Mouse (Mus musculus) cortical plate, adult 2 months (tissue): ENCODE data around the gene C1qtnf7.

ENCODE experiments used
- CTCF ChIP-seq: fragments of 200-500 bp; IDR thresholded peaks from 2 replicates; pipeline ENCODE4 v1.5.1; 2011; ENCODE audit warnings: mild to moderate bottlenecking, control low read depth, low read length; ENCODE audit not compliant: insufficient read depth; ENCODE audit errors: extremely low read depth
- POLR2A ChIP-seq: fragments of 200-500 bp; IDR thresholded peaks from 2 replicates; pipeline ENCODE4 v1.6.1; 2011; ENCODE audit warnings: mild to moderate bottlenecking, low read length, control low read depth; ENCODE audit not compliant: insufficient read depth; ENCODE audit errors: extremely low read depth

- TF ChIP-seq CTCF (no peak), POLR2A (no peak)
These were observed 73.6 kb downstream of the C1qtnf7 start for GRCm38 (mm10) chr5:43588791-43589439.
